Mouse (Mus musculus) mature B cell (primary cell): Measurements from ENCODE around the gene Tenm4.

Experiments used
- in situ Hi-C: fragments of 300-500 bp; cut with MboI; formaldehyde crosslinking; loops from 2 replicates; pipeline ENCODE4 v1.14.3; 2019

The Tenm4 gene

GRCm38 (mm10) chr7:96408161-96408889 lies 237.3 kb downstream of the Tenm4 start:
- in situ Hi-C loops: no loop called here

GRCm38 (mm10) chr7:96409323-96409880 lies 238.4 kb downstream of the Tenm4 start:
- in situ Hi-C loops: no loop called here

- in situ Hi-C loops: no loop called here
Observed at GRCm38 (mm10) chr7:96413822-96414221, 242.8 kb downstream of the Tenm4 start.

GRCm38 (mm10) chr7:96414290-96415055 lies 243.4 kb downstream of the Tenm4 start:
- in situ Hi-C loops: no loop called here

- in situ Hi-C loops: no loop called here
Observed at GRCm38 (mm10) chr7:96417251-96418004, 246.4 kb downstream of the Tenm4 start.

GRCm38 (mm10) chr7:96418146-96418545 lies 247.1 kb downstream of the Tenm4 start:
- in situ Hi-C loops: no loop called here

GRCm38 (mm10) chr7:96420045-96420444 lies 249.0 kb downstream of the Tenm4 start:
- in situ Hi-C loops: no loop called here

GRCm38 (mm10) chr7:96420926-96421605 lies 250.0 kb downstream of the Tenm4 start:
- in situ Hi-C loops: no loop called here

- in situ Hi-C loops: no loop called here
Observed at GRCm38 (mm10) chr7:96426954-96427353, 255.9 kb downstream of the Tenm4 start.

GRCm38 (mm10) chr7:96433307-96433706 lies 262.3 kb downstream of the Tenm4 start:
- in situ Hi-C loops: no loop called here

- in situ Hi-C loops: no loop called here
Observed at GRCm38 (mm10) chr7:96438392-96438791, 267.3 kb downstream of the Tenm4 start.

- in situ Hi-C loops: no loop called here
Observed at GRCm38 (mm10) chr7:96440161-96440707, 269.2 kb downstream of the Tenm4 start.

- in situ Hi-C loops: no loop called here
Observed at GRCm38 (mm10) chr7:96445771-96446170, 274.7 kb downstream of the Tenm4 start.

- in situ Hi-C loops: no loop called here
Observed at GRCm38 (mm10) chr7:96447806-96448397, 276.9 kb downstream of the Tenm4 start.

- in situ Hi-C loops: no loop called here
Observed at GRCm38 (mm10) chr7:96455957-96456356, 284.9 kb downstream of the Tenm4 start.

- in situ Hi-C loops: no loop called here
Observed at GRCm38 (mm10) chr7:96456618-96457017, 285.6 kb downstream of the Tenm4 start.

GRCm38 (mm10) chr7:96457891-96458290 lies 286.8 kb downstream of the Tenm4 start:
- in situ Hi-C loops: no loop called here

- in situ Hi-C loops: no loop called here
Observed at GRCm38 (mm10) chr7:96458992-96459391, 287.9 kb downstream of the Tenm4 start.

- in situ Hi-C loops: no loop called here
Observed at GRCm38 (mm10) chr7:96466761-96467160, 295.7 kb downstream of the Tenm4 start.

- in situ Hi-C loops: no loop called here
Observed at GRCm38 (mm10) chr7:96470821-96471220, 299.8 kb downstream of the Tenm4 start.

GRCm38 (mm10) chr7:96474560-96475089 lies 303.6 kb downstream of the Tenm4 start:
- in situ Hi-C loops: no loop called here
